Mouse (Mus musculus): Measurements from ENCODE around the gene Gm21679. TPM values are rescaled to one million over a fixed set of nuclear protein-coding genes. Genes with fewer than 3 reads are reported as not detected.
"Not testable (repeated sequence)": the region's sequence is repeated elsewhere in the genome, so short reads cannot be mapped to it uniquely, and the experiment has no call there.

Gene Gm21679
- total RNA-seq (2015) (not detected in 2 replicates), total RNA-seq (2017) (not detected in 2 replicates)

GRCm38 (mm10) chrY:29683270-29683669 lies at the start of gene Gm21679:
Gene Gm21679, minus strand, starts transcription at chrY:29683370.
- ATAC-seq (ENCODE audit: poor library complexity, severe bottlenecking) = not testable (repeated sequence)

Measured in megakaryocyte, adult 5-6 weeks (primary cell).